Mouse (Mus musculus): Measurements from ENCODE around the gene Gm31371.
"Not testable (repeated sequence)": the region's sequence is repeated elsewhere in the genome, so short reads cannot be mapped to it uniquely, and the experiment has no call there.

Gm31371 gene

DNA sequence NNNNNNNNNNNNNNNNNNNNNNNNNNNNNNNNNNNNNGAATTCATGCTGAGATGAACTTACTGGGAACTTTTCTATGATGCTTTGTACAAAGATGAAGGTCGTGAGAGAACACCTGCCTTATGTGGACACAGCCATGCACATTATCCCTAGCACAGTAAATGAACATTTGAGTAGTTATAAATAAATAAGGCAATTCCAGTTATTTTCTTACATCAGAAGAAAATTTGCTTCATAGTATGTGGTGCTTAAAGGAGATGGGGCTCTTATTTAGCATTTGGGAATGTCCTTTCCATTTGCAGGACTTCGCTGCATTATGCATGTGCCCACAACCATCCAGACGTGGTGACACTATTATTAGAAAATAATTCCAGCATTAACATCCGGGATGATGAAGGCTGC, at the start of gene Gm31371:
Gene Gm31371 (plus strand): TSS at position 301 of the 400 bp plus-strand sequence.
- not testable (repeated sequence) for DNase-seq (ENCODE audit: low read depth)

GRCm38 (mm10) chr8:19906425-19907055, 3.3 kb downstream of the Gm31371 start:
- not testable (repeated sequence) for DNase-seq (ENCODE audit: low read depth)

DNA sequence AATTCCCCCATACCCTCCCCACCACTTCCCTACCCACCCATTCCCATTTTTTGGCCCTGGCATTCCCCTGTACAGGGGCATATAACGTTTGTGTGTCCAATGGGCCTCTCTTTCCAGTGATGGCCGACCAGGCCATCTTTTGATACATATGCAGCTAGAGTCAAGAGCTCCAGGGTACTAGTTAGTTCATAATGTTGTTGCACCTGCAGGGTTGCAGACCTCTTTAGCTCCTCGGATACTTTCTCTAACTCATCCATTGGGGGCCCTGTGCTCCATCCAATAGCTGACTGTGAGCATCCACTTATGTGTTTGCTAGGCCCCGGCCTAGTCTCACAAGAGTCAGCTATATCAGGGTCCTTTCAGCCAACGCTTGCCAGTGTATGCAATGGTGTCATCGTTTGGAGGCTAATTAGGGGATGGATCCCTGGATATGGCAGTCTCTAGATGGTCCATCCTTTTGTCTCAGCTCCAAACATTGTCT, 5.7 kb downstream of the Gm31371 start:
- not testable (repeated sequence) for DNase-seq (ENCODE audit: low read depth)

DNA sequence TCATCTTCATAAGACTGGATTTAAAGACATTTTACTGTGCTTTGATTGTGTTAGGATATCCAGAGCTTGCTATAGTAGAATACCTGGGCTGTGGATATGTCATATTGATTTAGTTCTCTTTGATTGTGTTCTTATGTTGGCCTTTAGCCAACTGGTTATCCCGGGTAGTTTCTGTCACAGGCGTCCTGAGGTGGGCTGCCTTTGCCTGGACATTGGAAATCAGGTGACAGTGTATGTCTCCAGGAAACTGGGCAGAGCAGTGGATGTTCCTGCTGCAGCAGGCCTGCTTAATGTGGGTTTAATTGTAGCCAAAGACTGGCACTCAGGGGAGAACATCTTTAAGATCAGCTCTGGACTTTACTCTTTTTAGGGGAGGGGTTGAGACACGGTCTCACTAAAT, 15.9 kb downstream of the Gm31371 start:
- DNase-seq (ENCODE audit: low read depth): not testable (repeated sequence)

GRCm38 (mm10) chr8:19934274-19934673, 31.1 kb downstream of the Gm31371 start:
- not testable (repeated sequence) for DNase-seq (ENCODE audit: low read depth)

DNA sequence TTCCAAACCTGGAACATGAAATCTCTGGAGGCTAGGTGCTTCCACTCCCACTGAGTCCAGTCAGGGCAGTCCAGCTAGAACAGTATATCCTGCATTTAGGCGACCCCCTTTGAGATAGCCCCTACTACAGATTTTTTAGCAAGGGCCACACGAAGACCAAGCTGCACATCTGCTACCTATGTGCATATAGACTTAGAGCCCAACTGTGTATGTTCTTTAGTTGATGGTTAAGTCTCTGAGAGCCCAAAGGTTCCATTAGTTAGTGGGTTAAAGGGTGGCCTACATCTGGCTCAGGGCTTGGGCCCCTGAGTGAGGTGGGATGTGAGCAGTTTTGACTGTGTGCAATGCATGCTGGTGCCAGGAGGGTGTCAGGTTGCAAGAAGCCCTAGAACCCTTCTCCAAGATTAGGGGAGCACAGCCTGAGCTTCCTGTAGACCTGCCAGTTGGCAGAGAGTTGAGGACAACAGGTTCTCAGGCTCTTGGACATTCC, 32.4 kb downstream of the Gm31371 start:
- DNase-seq (ENCODE audit: low read depth): not testable (repeated sequence)

- no peak for DNase-seq (ENCODE audit: low read depth)
Measured at GRCm38 (mm10) chr8:19960935-19961334, 57.7 kb downstream of the Gm31371 start.

DNA sequence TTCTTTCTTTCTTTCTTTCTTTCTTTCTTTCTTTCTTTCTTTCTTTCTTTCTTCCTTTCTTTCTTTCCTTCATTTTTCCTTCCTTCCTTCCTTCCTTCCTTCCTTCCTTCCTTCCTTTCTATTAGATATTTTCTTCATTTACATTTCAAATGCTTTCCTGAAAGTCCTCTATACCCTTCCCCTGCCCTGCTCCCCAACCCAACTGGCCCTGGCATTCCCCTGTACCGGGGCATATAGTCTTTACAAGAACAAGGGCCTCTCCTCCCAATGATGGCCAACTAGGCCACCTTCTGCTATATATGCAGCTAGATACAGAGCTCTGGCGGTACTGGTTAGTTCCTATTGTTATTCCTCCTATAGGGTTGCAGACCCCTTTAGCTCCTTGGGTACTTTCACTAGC, 60.6 kb downstream of the Gm31371 start:
- DNase-seq (ENCODE audit: low read depth): not testable (repeated sequence)

GRCm38 (mm10) chr8:19968151-19968550, 65.0 kb downstream of the Gm31371 start:
- not testable (repeated sequence) for DNase-seq (ENCODE audit: low read depth)

GRCm38 (mm10) chr8:19975237-19975636, 72.0 kb downstream of the Gm31371 start:
- not testable (repeated sequence) for DNase-seq (ENCODE audit: low read depth)
